In genomic region chr11:62914532-62914931, GRCm38 (mm10) we compare ENCODE assay signal across 10 mouse cellular contexts. TPM values are rescaled to one million over a fixed set of nuclear protein-coding genes. Genes with fewer than 3 reads are reported as not detected.
DNase-seq lines count a peak whose midpoint lies in the region; ATAC-seq and TF ChIP-seq lines count a peak whose summit lies in the region.
"Had no signal": no experiment of that assay in that cellular context is flagged by ENCODE, and none has a peak within 500 bp of the region (broad histone marks: within the 10 kb centered on the region; RNA-seq: fewer than 3 reads in every experiment).

No protein-coding gene starts in this region.

- H3K4me3 ChIP-seq in left cerebral cortex, adult 2 months = no peak overlapping the region
- no peak overlapping the region for H3K4me3 ChIP-seq in small intestine, adult 2 months (ENCODE audit: low read depth, low read length)
- H3K4me3 ChIP-seq: forebrain, embryonic 12.5 days had no signal

- no peaks in the 10 kb centered on the region for H3K36me3 ChIP-seq in small intestine, adult 2 months (ENCODE audit: control insufficient read depth, insufficient read depth, low read length)
- H3K36me3 ChIP-seq: forebrain, embryonic 12.5 days had no signal

- no peak overlapping the region for H3K27ac ChIP-seq in left cerebral cortex, adult 2 months
- H3K27ac ChIP-seq in small intestine, adult 2 months (ENCODE audit: insufficient read depth, low read depth, low read length) = no peak overlapping the region
- H3K27ac ChIP-seq: forebrain, embryonic 12.5 days had no signal

- H3K4me1 ChIP-seq in small intestine, adult 2 months (ENCODE audit: control insufficient read depth, insufficient read depth, insufficient read length, low read length) = no peaks in the 10 kb centered on the region

- intact Hi-C loops in left cerebral cortex, adult 2 months (cut with DNase I) = no loop called here

- peak; percentile 9 to 14 for DNase-seq in cerebellum, postnatal 36 days
- DNase-seq in cerebellum, adult 11 months = no peak
- DNase-seq in left cerebral cortex, adult 2 months (ENCODE audit: extremely low spot score in 1 of 2, low spot score in 2 of 2) = no peak
- DNase-seq in left cerebral cortex, adult 9 months (ENCODE audit: low spot score in 2 of 2) = no peak
- peak; percentile 25 to 65 for DNase-seq in adrenal gland, postnatal 36 days
- no peak for DNase-seq in neural tube, embryonic 10.5 days (ENCODE audit: extremely low spot score, low spot score)

- TF ChIP-seq POLR2A in small intestine, adult 2 months (IDR thresholded peaks at IDR 0.05; ENCODE audit: low read depth, low read length) = no peak

- no peaks in the 10 kb centered on the region for H3K27me3 ChIP-seq in small intestine, adult 2 months (ENCODE audit: control insufficient read depth, insufficient read depth, low read length)
- H3K27me3 ChIP-seq: forebrain, embryonic 12.5 days had no signal

- peak; percentile 52 for TF ChIP-seq CTCF in left cerebral cortex, adult 2 months (IDR thresholded peaks at IDR 0.05)
- TF ChIP-seq CTCF in small intestine, adult 2 months (IDR thresholded peaks at IDR 0.05; ENCODE audit: extremely low read depth, insufficient read length, insufficient replicate concordance, low read depth, low read length) = peak; percentile 19; the same call in 1 of the 2 replicates

- WGBS in small intestine, adult 2 months = 55% methylated on average over 6 of the region's 6 CpGs

- no peak for ATAC-seq in granulocyte monocyte progenitor cell, adult 5-6 weeks (replicated peaks; ENCODE audit: poor library complexity, severe bottlenecking)

RNA-seq across cellular contexts. Expression of gene Tvp23b, which starts 35.3 kb away (rescaled TPM):
- 10 to 100 TPM; 29.2 to 31.4 TPM for total RNA-seq in left cerebral cortex, adult 2 months (2021)
- total RNA-seq in adrenal gland, postnatal 36 days (2021) = 10 to 100 TPM; 50.8 to 56.2 TPM
- polyA plus RNA-seq in small intestine, adult 2 months (2012; rRNA removed) = 3.3 and 5.5 TPM in 2 replicates
- total RNA-seq in granulocyte monocyte progenitor cell, adult 5-6 weeks (2014; fragmentation: Nextera tagmentation) = 23.8 and 24.3 TPM in 2 replicates
- total RNA-seq in granulocyte monocyte progenitor cell, adult 5-6 weeks (2017) = 37.7 and 48.3 TPM in 2 replicates

RNA-seq across cellular contexts. Expression of gene Cdrt4, which starts 36.5 kb away (rescaled TPM):
- total RNA-seq in left cerebral cortex, adult 2 months (2021) = not detected
- total RNA-seq in adrenal gland, postnatal 36 days (2021) = not detected
- not detected in 2 replicates for polyA plus RNA-seq in small intestine, adult 2 months (2012; rRNA removed)
- not detected in 2 replicates for total RNA-seq in granulocyte monocyte progenitor cell, adult 5-6 weeks (2014; fragmentation: Nextera tagmentation)
- not detected in 2 replicates for total RNA-seq in granulocyte monocyte progenitor cell, adult 5-6 weeks (2017)
- polyA plus RNA-seq: forebrain, embryonic 12.5 days; stomach, embryonic 14.5 days had no signal

Comparison
In these comparisons a context has a peak if more than half of its experiments do, and no peak if none do; other contexts are left out.
1. DNase-seq: peak in cerebellum, postnatal 36 days (2 of 2) and adrenal gland, postnatal 36 days (2 of 2); none in cerebellum, adult 11 months (single experiment), left cerebral cortex, adult 2 months (0 of 2), left cerebral cortex, adult 9 months (0 of 2) and neural tube, embryonic 10.5 days (single experiment).